Mouse (Mus musculus): ENCODE data around the gene Rab34.

GRCm38 (mm10) chr11:78209886-78210285, 21.7 kb downstream of the Rab34 start:
- no peak for TF ChIP-seq POLR2A (IDR thresholded peaks at IDR 0.05; ENCODE audit: borderline replicate concordance, insufficient read depth, low read length)
- TF ChIP-seq CTCF (IDR thresholded peaks at IDR 0.05; ENCODE audit: borderline replicate concordance, insufficient read depth, low read depth, low read length) = no peak

All from cerebellum, adult 2 months (tissue).